Mouse (Mus musculus) bone marrow macrophage, adult 2 months (primary cell): ENCODE data around the gene Nadk2.

Source experiments
- CTCF ChIP-seq: IDR thresholded peaks from 2 replicates; pipeline ENCODE4 v1.5.1; 2012; ENCODE audit warnings: low read depth, mild to moderate bottlenecking, low read length, moderate library complexity
- POLR2A ChIP-seq: IDR thresholded peaks from 2 replicates; pipeline ENCODE4 v1.6.1; 2012; ENCODE audit warnings: mild to moderate bottlenecking, low read depth, low read length, borderline replicate concordance

- TF ChIP-seq CTCF (no peak), POLR2A (no peak)
These were observed 17.0 kb downstream of the Nadk2 start for GRCm38 (mm10) chr15:9087895-9088682.
